Mouse (Mus musculus) forebrain, embryonic 11.5 days (tissue): Measurements from ENCODE around the gene Aspdh. TPM values are rescaled to one million over a fixed set of nuclear protein-coding genes. Genes with fewer than 3 reads are reported as not detected.

Source experiments
- ATAC-seq: fragments of 200-750 bp; cut with Nextera tagmentation; replicated peaks from 2 replicates; pipeline ENCODE4 v1.8.0; 2017; ENCODE audit warnings: moderate TSS enrichment; ENCODE audit not compliant: low FRiP score
- DNase-seq: peaks from one replicate; pipeline ENCODE4 v3.0.0-alpha.2; 2017; ENCODE audit warnings: low spot score
- H3K27ac ChIP-seq: fragments of 300-500 bp; sonication (generic); 2 replicates; pipeline ENCODE4 v1.5.1; 2014; ENCODE audit warnings: low read depth, low read length
- H3K27me3 ChIP-seq: fragments of 300-500 bp; sonication (generic); 2 replicates; pipeline ENCODE4 v1.6.1; 2014; ENCODE audit warnings: mild to moderate bottlenecking, low read length, mixed read lengths; ENCODE audit not compliant: control insufficient read depth, insufficient read depth
- H3K36me3 ChIP-seq: fragments of 300-500 bp; sonication (generic); 2 replicates; pipeline ENCODE4 v1.6.1; 2014; ENCODE audit warnings: mild to moderate bottlenecking, low read length, moderate library complexity, mixed read lengths; ENCODE audit not compliant: control insufficient read depth, insufficient read depth
- H3K4me1 ChIP-seq: fragments of 300-500 bp; sonication (generic); replicated peaks from 2 replicates; pipeline ENCODE4 v1.6.1; 2014; ENCODE audit warnings: low read length, mixed read lengths; ENCODE audit not compliant: control insufficient read depth, insufficient read depth
- H3K4me2 ChIP-seq: fragments of 300-500 bp; sonication (generic); 2 replicates; pipeline ENCODE4 v1.6.1; 2014; ENCODE audit warnings: low read depth, mild to moderate bottlenecking, low read length, moderate library complexity, mixed read lengths; ENCODE audit not compliant: severe bottlenecking
- H3K4me3 ChIP-seq: fragments of 300-500 bp; sonication (generic); 2 replicates; pipeline ENCODE4 v1.5.1; 2014; ENCODE audit warnings: low read depth, low read length
- H3K9ac ChIP-seq: fragments of 300-500 bp; sonication (generic); 2 replicates; pipeline ENCODE4 v1.6.1; 2014; ENCODE audit warnings: low read length
- H3K9me3 ChIP-seq: fragments of 300-500 bp; sonication (generic); 2 replicates; pipeline ENCODE4 v1.6.1; 2016; ENCODE audit warnings: low read length, mixed read lengths; ENCODE audit not compliant: control insufficient read depth
- WGBS: fragments of 180-500 bp; shearing (Covaris S2); extraction: QIAGEN DNeasy Blood & Tissue Kit; methylation state at CpG from one replicate; pipeline ENCODE4 v1.1.7; 2014; 5-methylcytosine and 5-hydroxymethylcytosine counted together
- polyA plus RNA-seq: library from polyadenylated mRNA; unstranded; fragments of >200 nt; fragmentation: Nextera tagmentation; extraction: Ambion mirVana; gene quantifications from 2 replicates; pipeline ENCODE4 v1.2.1, GENCODE M21; 2014

The Aspdh gene
- 2.6 and 2.9 TPM in 2 replicates for polyA plus RNA-seq

GRCm38 (mm10) chr7:44465111-44465510 is at the start of gene Aspdh:
Gene Aspdh, plus strand, starts transcription at chr7:44465391.
- peaks cover 10% of the 10 kb centered on the region for H3K27me3 ChIP-seq
- H3K4me1 ChIP-seq, result peaks cover 21% of the 10 kb centered on the region

DNA sequence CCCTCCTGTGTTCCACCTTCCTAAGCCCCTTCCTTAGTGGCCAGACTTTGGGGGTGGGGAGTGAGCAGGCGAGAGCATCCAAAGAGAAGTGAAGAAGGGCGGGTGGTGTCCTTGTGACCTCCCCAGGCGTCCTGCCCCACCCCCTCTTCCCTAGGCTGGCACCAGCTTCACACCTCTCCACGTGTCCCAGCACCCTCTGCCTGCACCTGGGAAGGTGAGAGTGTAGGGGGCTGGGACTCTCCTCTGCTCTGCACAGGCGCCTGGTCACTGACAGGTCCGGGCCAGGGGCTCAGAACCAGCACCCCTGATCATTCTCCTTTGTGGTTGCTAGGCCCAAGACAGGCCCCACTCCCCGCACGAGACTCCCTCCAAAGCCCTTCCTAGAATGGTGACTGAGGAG is 37.5 kb upstream of the Aspdh start:
- ATAC-seq (peak; percentile 0; the same call in 1 of the 2 replicates), DNase-seq (no peak)
- H3K27ac ChIP-seq, result peak overlapping the region; percentile 76
- peak overlapping the region; percentile 85 for H3K4me2 ChIP-seq
- no peaks in the 10 kb centered on the region for H3K9me3 ChIP-seq
- H3K4me1 ChIP-seq, result peaks cover 21% of the 10 kb centered on the region
- H3K27me3 ChIP-seq, result no peaks in the 10 kb centered on the region; the same call in 1 of the 2 replicates
- 17% methylated on average over 8 of the region's 8 CpGs for WGBS
- H3K36me3 ChIP-seq, result no peaks in the 10 kb centered on the region
- peak overlapping the region; percentile 61 for H3K9ac ChIP-seq
- peak overlapping the region; percentile 82; the same call in 1 of the 2 replicates for H3K4me3 ChIP-seq

More at GRCm38 (mm10) chr7:44465111-44465510, at the start of gene Aspdh:
- no peak within 1 kb of the TSS for H3K4me2 ChIP-seq
- 55% methylated on average over 2 of the region's 2 CpGs for WGBS
- 0 out of 2 replicates have a peak within 1 kb of the TSS, but pooled peaks have one; percentile 10 for H3K27ac ChIP-seq
- H3K9ac ChIP-seq, result no peak within 1 kb of the TSS; the same call in 1 of the 2 replicates
- no peak within 1 kb of the TSS for H3K4me3 ChIP-seq
- DNase-seq (peak; percentile 50), ATAC-seq (no peak)
- H3K9me3 ChIP-seq, result no peaks in the 10 kb centered on the region
- H3K36me3 ChIP-seq, result peaks cover 8% of the 10 kb centered on the region

- H3K4me3 ChIP-seq, result peak overlapping the region; percentile 82
- ATAC-seq, result peak; percentile 31
- peak overlapping the region; percentile 94 for H3K9ac ChIP-seq
- WGBS, result 1% methylated on average over 17 of the region's 38 CpGs
- H3K27me3 ChIP-seq, result no peaks in the 10 kb centered on the region; the same call in 1 of the 2 replicates
- H3K4me1 ChIP-seq, result peaks cover 21% of the 10 kb centered on the region
- DNase-seq, result peak; percentile 95
- no peaks in the 10 kb centered on the region for H3K9me3 ChIP-seq
- H3K36me3 ChIP-seq, result no peaks in the 10 kb centered on the region
- H3K4me2 ChIP-seq, result peak overlapping the region; percentile 85
- peak overlapping the region; percentile 98 for H3K27ac ChIP-seq
These were observed 36.8 kb upstream of the Aspdh start for GRCm38 (mm10) chr7:44428171-44428950.

GRCm38 (mm10) chr7:44428968-44429521 is 36.1 kb upstream of the Aspdh start, which contains the start of gene Lrrc4b:
Gene Lrrc4b, plus strand, starts transcription at chr7:44429018.
- Histone ChIP-seq H3K4me2 (peak within 1 kb of the TSS; percentile 85), H3K9me3 (no peaks in the 10 kb centered on the region), H3K4me3 (peak within 1 kb of the TSS; percentile 82), H3K9ac (peak within 1 kb of the TSS; percentile 94), H3K36me3 (no peaks in the 10 kb centered on the region), H3K4me1 (peaks cover 21% of the 10 kb centered on the region), H3K27ac (peak within 1 kb of the TSS; percentile 98), H3K27me3 (no peaks in the 10 kb centered on the region; the same call in 1 of the 2 replicates)
- ATAC-seq, result peak; percentile 68
- WGBS, result 0% methylated on average over 50 of the region's 69 CpGs
- peak; percentile 92 for DNase-seq

GRCm38 (mm10) chr7:44429534-44430488 is 35.4 kb upstream of the Aspdh start:
- Histone ChIP-seq H3K27me3 (no peaks in the 10 kb centered on the region; the same call in 1 of the 2 replicates), H3K36me3 (no peaks in the 10 kb centered on the region), H3K27ac (peak overlapping the region; percentile 98), H3K4me3 (peak overlapping the region; percentile 82), H3K4me2 (peak overlapping the region; percentile 85), H3K9ac (peak overlapping the region; percentile 94), H3K9me3 (no peaks in the 10 kb centered on the region), H3K4me1 (peaks cover 21% of the 10 kb centered on the region)
- WGBS, result 2% methylated on average over 31 of the region's 32 CpGs
- peak; percentile 16 for ATAC-seq
- peak; percentile 64 for DNase-seq

- Histone ChIP-seq H3K9ac (no peak overlapping the region), H3K4me2 (no peak overlapping the region), H3K9me3 (no peaks in the 10 kb centered on the region), H3K4me3 (no peak overlapping the region), H3K27me3 (no peaks in the 10 kb centered on the region; the same call in 1 of the 2 replicates), H3K4me1 (peaks cover 21% of the 10 kb centered on the region), H3K36me3 (no peaks in the 10 kb centered on the region), H3K27ac (no peak overlapping the region)
- ATAC-seq, result no peak
- 80% methylated on average over 6 of the region's 6 CpGs for WGBS
- no peak for DNase-seq
These were observed 32.6 kb upstream of the Aspdh start for GRCm38 (mm10) chr7:44432550-44432949.

GRCm38 (mm10) chr7:44433371-44433770 is 31.8 kb upstream of the Aspdh start:
- DNase-seq (peak; percentile 86), ATAC-seq (peak; percentile 62)
- Histone ChIP-seq H3K9me3 (no peaks in the 10 kb centered on the region), H3K4me1 (peaks cover 15% of the 10 kb centered on the region), H3K27me3 (no peaks in the 10 kb centered on the region; the same call in 1 of the 2 replicates), H3K9ac (no peak overlapping the region), H3K4me3 (no peak overlapping the region), H3K36me3 (no peaks in the 10 kb centered on the region), H3K27ac (no peak overlapping the region), H3K4me2 (no peak overlapping the region)
- under 1% methylated on average over 7 of the region's 7 CpGs for WGBS

GRCm38 (mm10) chr7:44434089-44434488 is 31.1 kb upstream of the Aspdh start:
- no peaks in the 10 kb centered on the region for H3K9me3 ChIP-seq
- DNase-seq (no peak), ATAC-seq (no peak)
- H3K9ac ChIP-seq, result no peak overlapping the region
- H3K4me2 ChIP-seq, result no peak overlapping the region
- H3K4me1 ChIP-seq, result peaks cover 15% of the 10 kb centered on the region
- 85% methylated on average over 9 of the region's 9 CpGs for WGBS
- no peak overlapping the region for H3K27ac ChIP-seq
- no peaks in the 10 kb centered on the region; the same call in 1 of the 2 replicates for H3K27me3 ChIP-seq
- H3K36me3 ChIP-seq, result no peaks in the 10 kb centered on the region
- H3K4me3 ChIP-seq, result no peak overlapping the region
